Mouse (Mus musculus): ENCODE measurements around the gene Elp4. TPM values are rescaled to one million over a fixed set of nuclear protein-coding genes. Genes with fewer than 3 reads are reported as not detected.

Elp4 gene
- polyA plus RNA-seq, 1 experiment from 2014 or later = 36.0 TPM

- Histone ChIP-seq H3K4me2 (replicated peaks) (peak overlapping the region; percentile 40), H3K27ac (peak overlapping the region; percentile 55), H3K4me3 (replicated peaks; ENCODE audit: low read length) (peak overlapping the region; percentile 7; the same call in 1 of the 2 replicates), H3K9me3 (ENCODE audit: control insufficient read depth, low read length) (no peaks in the 10 kb centered on the region), H3K4me1 (replicated peaks; ENCODE audit: control insufficient read depth, insufficient read depth, low read length) (peaks cover 15% of the 10 kb centered on the region), H3K9ac (no peak overlapping the region), H3K27me3 (ENCODE audit: control insufficient read depth, insufficient read depth, low read length) (peaks cover 75% of the 10 kb centered on the region), H3K36me3 (replicated peaks; ENCODE audit: control insufficient read depth, insufficient read depth) (no peaks in the 10 kb centered on the region)
- ATAC-seq (ENCODE audit: low FRiP score) (peak; percentile 64; the same call in 1 of the 2 replicates), DNase-seq (ENCODE audit: low spot score) (peak; percentile 44)
- 1% methylated on average over 28 of the region's 28 CpGs for WGBS
Measured at GRCm38 (mm10) chr2:105689771-105690639, 214.4 kb downstream of the Elp4 start.

- Histone ChIP-seq H3K9me3 (ENCODE audit: control insufficient read depth, low read length) (no peaks in the 10 kb centered on the region), H3K9ac (no peak overlapping the region; the same call in 1 of the 2 replicates), H3K4me1 (replicated peaks; ENCODE audit: control insufficient read depth, insufficient read depth, low read length) (peaks cover 15% of the 10 kb centered on the region), H3K4me2 (replicated peaks) (peak overlapping the region; percentile 40), H3K27ac (peak overlapping the region; percentile 55), H3K36me3 (replicated peaks; ENCODE audit: control insufficient read depth, insufficient read depth) (no peaks in the 10 kb centered on the region), H3K27me3 (ENCODE audit: control insufficient read depth, insufficient read depth, low read length) (peaks cover 81% of the 10 kb centered on the region), H3K4me3 (replicated peaks; ENCODE audit: low read length) (peak overlapping the region; percentile 7; the same call in 1 of the 2 replicates)
- 0% methylated on average over 15 of the region's 15 CpGs for WGBS
- ATAC-seq (ENCODE audit: low FRiP score) (no peak), DNase-seq (ENCODE audit: low spot score) (peak; percentile 31)
Measured at GRCm38 (mm10) chr2:105689304-105689770, 215.0 kb downstream of the Elp4 start.

GRCm38 (mm10) chr2:105688436-105689303 lies 215.7 kb downstream of the Elp4 start:
- ATAC-seq (ENCODE audit: low FRiP score) = no peak
- H3K36me3 ChIP-seq (replicated peaks; ENCODE audit: control insufficient read depth, insufficient read depth) = no peaks in the 10 kb centered on the region
- H3K4me1 ChIP-seq (replicated peaks; ENCODE audit: control insufficient read depth, insufficient read depth, low read length) = peaks cover 15% of the 10 kb centered on the region
- H3K27ac ChIP-seq = peak overlapping the region; percentile 55; the same call in 1 of the 2 replicates
- peak overlapping the region; percentile 7 for H3K4me3 ChIP-seq (replicated peaks; ENCODE audit: low read length)
- 2% methylated on average over 25 of the region's 25 CpGs for WGBS
- peaks cover 87% of the 10 kb centered on the region for H3K27me3 ChIP-seq (ENCODE audit: control insufficient read depth, insufficient read depth, low read length)
- no peak for DNase-seq (ENCODE audit: low spot score)
- no peaks in the 10 kb centered on the region for H3K9me3 ChIP-seq (ENCODE audit: control insufficient read depth, low read length)
- H3K4me2 ChIP-seq (replicated peaks) = peak overlapping the region; percentile 40
- H3K9ac ChIP-seq = peak overlapping the region; percentile 36; the same call in 1 of the 2 replicates

- H3K27ac ChIP-seq = peak overlapping the region; percentile 48; the same call in 1 of the 2 replicates
Measured at GRCm38 (mm10) chr2:105688011-105688410, 216.4 kb downstream of the Elp4 start.

GRCm38 (mm10) chr2:105687317-105687991 lies 216.9 kb downstream of the Elp4 start:
- Histone ChIP-seq H3K9me3 (ENCODE audit: control insufficient read depth, low read length) (no peaks in the 10 kb centered on the region), H3K9ac (0 out of 2 replicates have a peak overlapping the region, but pooled peaks have one; percentile 7), H3K27ac (peak overlapping the region; percentile 48; the same call in 1 of the 2 replicates), H3K4me3 (replicated peaks; ENCODE audit: low read length) (peak overlapping the region; percentile 7; the same call in 1 of the 2 replicates), H3K4me2 (replicated peaks) (peak overlapping the region; percentile 40), H3K27me3 (ENCODE audit: control insufficient read depth, insufficient read depth, low read length) (peaks cover 89% of the 10 kb centered on the region), H3K4me1 (replicated peaks; ENCODE audit: control insufficient read depth, insufficient read depth, low read length) (peaks cover 15% of the 10 kb centered on the region), H3K36me3 (replicated peaks; ENCODE audit: control insufficient read depth, insufficient read depth) (no peaks in the 10 kb centered on the region)
- ATAC-seq (ENCODE audit: low FRiP score) = no peak
- peak; percentile 41 for DNase-seq (ENCODE audit: low spot score)
- 10% methylated on average over 13 of the region's 13 CpGs for WGBS

More at GRCm38 (mm10) chr2:105688011-105688410, 216.4 kb downstream of the Elp4 start:
- no peaks in the 10 kb centered on the region for H3K9me3 ChIP-seq (ENCODE audit: control insufficient read depth, low read length)
- 5% methylated on average over 17 of the region's 17 CpGs for WGBS
- H3K4me2 ChIP-seq (replicated peaks) = peak overlapping the region; percentile 40
- H3K27me3 ChIP-seq (ENCODE audit: control insufficient read depth, insufficient read depth, low read length) = peaks cover 91% of the 10 kb centered on the region
- no peaks in the 10 kb centered on the region for H3K36me3 ChIP-seq (replicated peaks; ENCODE audit: control insufficient read depth, insufficient read depth)
- peaks cover 15% of the 10 kb centered on the region for H3K4me1 ChIP-seq (replicated peaks; ENCODE audit: control insufficient read depth, insufficient read depth, low read length)
- ATAC-seq (ENCODE audit: low FRiP score) (no peak), DNase-seq (ENCODE audit: low spot score) (peak; percentile 41)
- H3K4me3 ChIP-seq (replicated peaks; ENCODE audit: low read length) = peak overlapping the region; percentile 7
- H3K9ac ChIP-seq = 0 out of 2 replicates have a peak overlapping the region, but pooled peaks have one; percentile 7

- Histone ChIP-seq H3K4me3 (replicated peaks; ENCODE audit: low read length) (no peak overlapping the region), H3K27ac (no peak overlapping the region), H3K4me2 (replicated peaks) (peak overlapping the region; percentile 40), H3K27me3 (ENCODE audit: control insufficient read depth, insufficient read depth, low read length) (peaks cover 81% of the 10 kb centered on the region), H3K9ac (0 out of 2 replicates have a peak overlapping the region, but pooled peaks have one; percentile 18), H3K36me3 (replicated peaks; ENCODE audit: control insufficient read depth, insufficient read depth) (no peaks in the 10 kb centered on the region), H3K4me1 (replicated peaks; ENCODE audit: control insufficient read depth, insufficient read depth, low read length) (peaks cover 15% of the 10 kb centered on the region), H3K9me3 (ENCODE audit: control insufficient read depth, low read length) (no peaks in the 10 kb centered on the region)
- ATAC-seq (ENCODE audit: low FRiP score) = no peak
- WGBS = 6% methylated on average over 35 of the region's 36 CpGs
- no peak for DNase-seq (ENCODE audit: low spot score)
Measured at GRCm38 (mm10) chr2:105686363-105687316, 217.7 kb downstream of the Elp4 start.

- peaks cover 81% of the 10 kb centered on the region for H3K27me3 ChIP-seq (ENCODE audit: control insufficient read depth, insufficient read depth, low read length)
- ATAC-seq (ENCODE audit: low FRiP score) (no peak), DNase-seq (ENCODE audit: low spot score) (no peak)
- no peaks in the 10 kb centered on the region for H3K36me3 ChIP-seq (replicated peaks; ENCODE audit: control insufficient read depth, insufficient read depth)
- no peak overlapping the region for H3K27ac ChIP-seq
- WGBS = 39% methylated on average over 11 of the region's 11 CpGs
- no peak overlapping the region for H3K9ac ChIP-seq
- no peak overlapping the region for H3K4me3 ChIP-seq (replicated peaks; ENCODE audit: low read length)
- peak overlapping the region; percentile 18; the same call in 1 of the 2 replicates for H3K4me2 ChIP-seq (replicated peaks)
- H3K9me3 ChIP-seq (ENCODE audit: control insufficient read depth, low read length) = no peaks in the 10 kb centered on the region
- H3K4me1 ChIP-seq (replicated peaks; ENCODE audit: control insufficient read depth, insufficient read depth, low read length) = peaks cover 15% of the 10 kb centered on the region
Measured at GRCm38 (mm10) chr2:105685651-105686050, 218.7 kb downstream of the Elp4 start.
